Mouse (Mus musculus): ENCODE data around the gene Pkp3. TPM values are rescaled to one million over a fixed set of nuclear protein-coding genes. Genes with fewer than 3 reads are reported as not detected.

Gene Pkp3
- total and polyA plus RNA-seq, 3 experiments = not detected

GRCm38 (mm10) chr7:141063353-141063752 is 14.7 kb upstream of the Pkp3 start:
- Histone ChIP-seq H3K27ac (ENCODE audit: control insufficient read depth, low read depth, low read length) (no peak overlapping the region), H3K4me3 (ENCODE audit: control insufficient read depth in 1 of 2, insufficient read depth in 1 of 2, low read depth in 2 of 2, low read length in 2 of 2) (no peak overlapping the region), H3K36me3 (ENCODE audit: control insufficient read depth in 1 of 2, insufficient read depth in 2 of 2, low read length in 2 of 2) (no peaks in the 10 kb centered on the region), H3K27me3 (ENCODE audit: control insufficient read depth in 1 of 2, insufficient read depth in 2 of 2, low read length in 2 of 2) (peaks cover 10 to 19% of the 10 kb centered on the region in 2 experiments), H3K4me1 (ENCODE audit: control insufficient read depth in 1 of 2, insufficient read depth in 2 of 2, low read length in 2 of 2) (no peaks in the 10 kb centered on the region), H3K9me3 (replicated peaks; ENCODE audit: insufficient read depth, low read length) (no peaks in the 10 kb centered on the region), H3K79me2 (ENCODE audit: control insufficient read depth, insufficient read depth, low read length, poor library complexity) (no peaks in the 10 kb centered on the region), H3K9ac (ENCODE audit: control insufficient read depth, low read depth, low read length, poor library complexity, severe bottlenecking) (no peak overlapping the region)
- TF ChIP-seq USF1 (IDR thresholded peaks at IDR 0.05; ENCODE audit: low read depth, low read length) (no peak), SMC3 (IDR thresholded peaks at IDR 0.05; ENCODE audit: low read depth, low read length) (no peak), UBTF (IDR thresholded peaks at IDR 0.05; ENCODE audit: borderline replicate concordance, insufficient read depth, low read depth, low read length) (no peak), JUND (IDR thresholded peaks at IDR 0.05; ENCODE audit: low read depth, low read length) (no peak)
- no peak for DNase-seq (ENCODE audit: low read depth, low spot score)

- no peak for TF ChIP-seq POLR2AphosphoS2 (IDR thresholded peaks at IDR 0.05; ENCODE audit: low read length)
- Histone ChIP-seq H3K4me3 (ENCODE audit: control insufficient read depth in 1 of 2, insufficient read depth in 1 of 2, low read depth in 2 of 2, low read length in 2 of 2) (no peak overlapping the region), H3K9ac (ENCODE audit: control insufficient read depth, low read depth, low read length, poor library complexity, severe bottlenecking) (no peak overlapping the region), H3K4me1 (ENCODE audit: control insufficient read depth in 1 of 2, insufficient read depth in 2 of 2, low read length in 2 of 2) (no peaks in the 10 kb centered on the region), H3K27ac (ENCODE audit: control insufficient read depth, low read depth, low read length) (no peak overlapping the region), H3K9me3 (replicated peaks; ENCODE audit: insufficient read depth, low read length) (no peaks in the 10 kb centered on the region), H3K79me2 (ENCODE audit: control insufficient read depth, insufficient read depth, low read length, poor library complexity) (no peaks in the 10 kb centered on the region), H3K27me3 (ENCODE audit: control insufficient read depth in 1 of 2, insufficient read depth in 2 of 2, low read length in 2 of 2) (peaks cover 10 to 17% of the 10 kb centered on the region in 2 experiments), H3K36me3 (ENCODE audit: control insufficient read depth in 1 of 2, insufficient read depth in 2 of 2, low read length in 2 of 2) (no peaks in the 10 kb centered on the region)
- no peak for DNase-seq (ENCODE audit: low read depth, low spot score)
Measured at GRCm38 (mm10) chr7:141064175-141064574, 13.8 kb upstream of the Pkp3 start.

- no peaks in the 10 kb centered on the region for H3K36me3 ChIP-seq (ENCODE audit: control insufficient read depth in 1 of 2, insufficient read depth in 2 of 2, low read length in 2 of 2)
- H3K27ac ChIP-seq (ENCODE audit: control insufficient read depth, low read depth, low read length) = no peak overlapping the region
- no peak overlapping the region for H3K4me3 ChIP-seq (ENCODE audit: control insufficient read depth in 1 of 2, insufficient read depth in 1 of 2, low read depth in 2 of 2, low read length in 2 of 2)
- H3K9ac ChIP-seq (ENCODE audit: control insufficient read depth, low read depth, low read length, poor library complexity, severe bottlenecking) = no peak overlapping the region
- no peaks in the 10 kb centered on the region for H3K79me2 ChIP-seq (ENCODE audit: control insufficient read depth, insufficient read depth, low read length, poor library complexity)
- TF ChIP-seq MYC (IDR thresholded peaks at IDR 0.05; ENCODE audit: low read depth, low read length) (no peak), UBTF (IDR thresholded peaks at IDR 0.05; ENCODE audit: borderline replicate concordance, insufficient read depth, low read depth, low read length) (no peak), ZC3H11A (IDR thresholded peaks at IDR 0.05; ENCODE audit: low read depth, low read length) (no peak), GATA1 (IDR thresholded peaks at IDR 0.05; ENCODE audit: low read depth, low read length) (no peak), KAT2A (conservative IDR thresholded peaks at IDR 0.05; ENCODE audit: low read depth, low read length) (no peak), EP300 (IDR thresholded peaks at IDR 0.05; ENCODE audit: low read depth in 1 of 2, low read length in 2 of 2) (no peak), BHLHE40 (IDR thresholded peaks at IDR 0.05; ENCODE audit: borderline replicate concordance, low read depth, low read length) (no peak), E2F4 (IDR thresholded peaks at IDR 0.05; ENCODE audit: borderline replicate concordance, low read depth, low read length) (no peak), POLR2A (IDR thresholded peaks at IDR 0.05; ENCODE audit: control insufficient read depth in 1 of 2, insufficient read depth in 1 of 2, low read depth in 1 of 2, low read length in 2 of 2, poor library complexity in 1 of 2) (no peak), RAD21 (IDR thresholded peaks at IDR 0.05; ENCODE audit: low read depth, low read length) (no peak), MXI1 (IDR thresholded peaks at IDR 0.05; ENCODE audit: low read depth, low read length) (no peak), CHD1 (IDR thresholded peaks at IDR 0.05; ENCODE audit: low read depth, low read length) (no peak), ETS1 (IDR thresholded peaks at IDR 0.05; ENCODE audit: low read depth, low read length) (no peak), CHD2 (IDR thresholded peaks at IDR 0.05; ENCODE audit: low read length) (no peak), MAZ (IDR thresholded peaks at IDR 0.05; ENCODE audit: low read depth, low read length) (no peak), NELFE (IDR thresholded peaks at IDR 0.05; ENCODE audit: low read depth, low read length) (no peak), TAL1 (IDR thresholded peaks at IDR 0.05; ENCODE audit: low read length) (no peak)
- H3K9me3 ChIP-seq (replicated peaks; ENCODE audit: insufficient read depth, low read length) = no peaks in the 10 kb centered on the region
- H3K27me3 ChIP-seq (ENCODE audit: control insufficient read depth in 1 of 2, insufficient read depth in 2 of 2, low read length in 2 of 2) = peaks cover 10 to 17% of the 10 kb centered on the region in 2 experiments
- no peak for DNase-seq (ENCODE audit: low read depth, low spot score)
- no peaks in the 10 kb centered on the region for H3K4me1 ChIP-seq (ENCODE audit: control insufficient read depth in 1 of 2, insufficient read depth in 2 of 2, low read length in 2 of 2)
Measured at GRCm38 (mm10) chr7:141064576-141064975, 13.4 kb upstream of the Pkp3 start.

Data from MEL (cell line).